Mouse (Mus musculus) spleen, adult 18-20 months (tissue): ENCODE measurements at regions not wholly inside any gene's neighbourhood (a gene's known extent, or its start where the extent isn't known, plus 50 kb on each side); places are given as distances from the start of the nearest gene placed in this dataset.

Experiments
- DNase-seq, 2 experiments: peaks; one replicate each; pipeline ENCODE4 v3.0.0; 2022; ENCODE audit warnings: mixed read lengths in 2 of 2

- no peak for DNase-seq
Measured at GRCm38 (mm10) chr2:61213951-61214350, 251.0 kb upstream of the Rbms1 start.

- no peak for DNase-seq
Measured at GRCm38 (mm10) chr2:61201387-61201786, 238.4 kb upstream of the Rbms1 start.

- no peak for DNase-seq
Measured at GRCm38 (mm10) chr2:61193976-61194375, 231.0 kb upstream of the Rbms1 start.

GRCm38 (mm10) chr2:61182424-61182979 is 219.5 kb upstream of the Rbms1 start:
- DNase-seq, result no peak

GRCm38 (mm10) chr2:61177801-61178200 is 214.8 kb upstream of the Rbms1 start:
- DNase-seq, result no peak

- no peak for DNase-seq
Measured at GRCm38 (mm10) chr2:61176807-61177206, 213.8 kb upstream of the Rbms1 start.

- DNase-seq, result no peak
Measured at GRCm38 (mm10) chr2:61173581-61173980, 210.6 kb upstream of the Rbms1 start.

- DNase-seq, result no peak
Measured at GRCm38 (mm10) chr2:61161336-61161735, 198.3 kb upstream of the Rbms1 start.

- DNase-seq, result no peak
Measured at GRCm38 (mm10) chr2:61159761-61160160, 196.8 kb upstream of the Rbms1 start.

GRCm38 (mm10) chr2:61138998-61139631 is 176.1 kb upstream of the Rbms1 start:
- no peak for DNase-seq

GRCm38 (mm10) chr2:61138625-61138997 is 175.6 kb upstream of the Rbms1 start:
- no peak for DNase-seq

GRCm38 (mm10) chr2:61137378-61137777 is 174.4 kb upstream of the Rbms1 start:
- DNase-seq, result no peak

GRCm38 (mm10) chr2:61136926-61137325 is 173.9 kb upstream of the Rbms1 start:
- DNase-seq, result no peak

- DNase-seq, result no peak
Measured at GRCm38 (mm10) chr2:61123046-61123806, 160.2 kb upstream of the Rbms1 start.

GRCm38 (mm10) chr2:61121281-61121680 is 158.3 kb upstream of the Rbms1 start:
- no peak for DNase-seq

GRCm38 (mm10) chr2:61114620-61115019 is 151.6 kb upstream of the Rbms1 start:
- DNase-seq, result no peak

GRCm38 (mm10) chr2:61113916-61114315 is 150.9 kb upstream of the Rbms1 start:
- DNase-seq, result no peak

GRCm38 (mm10) chr2:61110591-61110990 is 147.6 kb upstream of the Rbms1 start:
- DNase-seq, result no peak

- no peak for DNase-seq
Measured at GRCm38 (mm10) chr2:61109564-61109963, 146.6 kb upstream of the Rbms1 start.

GRCm38 (mm10) chr2:61105169-61105568 is 142.2 kb upstream of the Rbms1 start:
- DNase-seq, result no peak

GRCm38 (mm10) chr2:61100854-61101253 is 137.9 kb upstream of the Rbms1 start:
- DNase-seq, result no peak

GRCm38 (mm10) chr2:61088501-61088900 is 125.5 kb upstream of the Rbms1 start:
- DNase-seq, result no peak

GRCm38 (mm10) chr2:61084835-61085234 is 121.8 kb upstream of the Rbms1 start:
- DNase-seq, result no peak

GRCm38 (mm10) chr2:61083100-61083499 is 120.1 kb upstream of the Rbms1 start:
- no peak for DNase-seq
